9 mouse cellular contexts compared by ENCODE assay signal in the genomic region with DNA sequence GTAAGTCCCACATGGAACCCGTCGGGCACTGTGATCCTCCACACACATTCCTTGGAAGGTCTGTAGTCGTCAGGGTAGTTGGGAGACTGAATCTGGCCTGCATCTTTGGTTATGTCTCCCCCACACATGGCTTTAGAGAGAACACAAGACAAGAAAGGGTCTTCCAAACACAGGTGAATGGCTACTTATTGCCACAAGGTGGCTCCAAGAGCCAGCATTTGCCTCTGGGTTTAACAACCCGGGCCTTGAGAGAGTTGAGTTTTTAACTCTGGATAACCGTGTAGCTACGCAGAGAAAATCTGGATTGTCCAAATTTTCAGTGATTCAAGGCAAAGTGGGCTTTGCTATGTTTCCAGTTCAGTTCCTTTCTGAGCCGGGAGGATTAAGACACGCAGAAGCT. TPM values are rescaled to one million over a fixed set of nuclear protein-coding genes. Genes with fewer than 3 reads are reported as not detected.
DNase-seq lines count a peak whose midpoint lies in the region; ATAC-seq and TF ChIP-seq lines count a peak whose summit lies in the region.
"Had no signal": no experiment of that assay in that cellular context is flagged by ENCODE, and none has a peak within 500 bp of the region (broad histone marks: within the 10 kb centered on the region; RNA-seq: fewer than 3 reads in every experiment).

No protein-coding gene starts in this region.

- H3K9ac ChIP-seq in heart, postnatal 0 days (replicated peaks; ENCODE audit: low read depth, low read length) = no peak overlapping the region
- H3K9ac ChIP-seq in intestine, embryonic 16.5 days (ENCODE audit: low read depth, low read length) = no peak overlapping the region
- H3K9ac ChIP-seq: neural tube, embryonic 12.5 days had no signal

- no peak overlapping the region for H3K4me3 ChIP-seq in heart, postnatal 0 days (ENCODE audit: low read depth, low read length)
- H3K4me3 ChIP-seq in heart, embryonic 10.5 days = no peak overlapping the region
- H3K4me3 ChIP-seq in spleen, adult 2 months (ENCODE audit: extremely low read depth, insufficient read depth, insufficient read length) = no peak overlapping the region
- H3K4me3 ChIP-seq in intestine, embryonic 16.5 days (ENCODE audit: low read length) = no peak overlapping the region
- H3K4me3 ChIP-seq: neural tube, embryonic 12.5 days had no signal

- H3K36me3 ChIP-seq in heart, postnatal 0 days (replicated peaks; ENCODE audit: control insufficient read depth, insufficient read depth, low read length) = no peaks in the 10 kb centered on the region
- H3K36me3 ChIP-seq in heart, embryonic 10.5 days = no peaks in the 10 kb centered on the region
- no peaks in the 10 kb centered on the region for H3K36me3 ChIP-seq in spleen, adult 2 months (ENCODE audit: control insufficient read depth, insufficient read depth, low read length)
- H3K36me3 ChIP-seq in intestine, embryonic 16.5 days (ENCODE audit: control insufficient read depth, insufficient read depth, low read length) = no peaks in the 10 kb centered on the region
- H3K36me3 ChIP-seq: neural tube, embryonic 12.5 days had no signal

- no peaks in the 10 kb centered on the region for H3K4me1 ChIP-seq in heart, postnatal 0 days (ENCODE audit: control insufficient read depth, insufficient read depth)
- peaks cover 5% of the 10 kb centered on the region; the same call in 1 of the 2 replicates for H3K4me1 ChIP-seq in heart, embryonic 10.5 days
- no peaks in the 10 kb centered on the region for H3K4me1 ChIP-seq in spleen, adult 2 months (ENCODE audit: control insufficient read depth, insufficient read depth, insufficient read length)
- no peaks in the 10 kb centered on the region for H3K4me1 ChIP-seq in intestine, embryonic 16.5 days (ENCODE audit: control insufficient read depth, insufficient read depth, low read length)

- no peak for TF ChIP-seq EP300 in heart, postnatal 0 days (IDR thresholded peaks at IDR 0.05; ENCODE audit: low read depth)

- WGBS in heart, postnatal 0 days = 42% methylated on average over 8 of the region's 8 CpGs
- 48% methylated on average over 8 of the region's 8 CpGs for WGBS in heart, embryonic 10.5 days
- 59% methylated on average over 8 of the region's 8 CpGs for WGBS in spleen, adult 2 months
- WGBS in intestine, embryonic 16.5 days = 45% methylated on average over 8 of the region's 8 CpGs

- no peaks in the 10 kb centered on the region for H3K27me3 ChIP-seq in heart, postnatal 0 days (ENCODE audit: control insufficient read depth, insufficient read depth, low read length)
- H3K27me3 ChIP-seq in heart, embryonic 10.5 days (ENCODE audit: insufficient read depth, poor library complexity, severe bottlenecking) = peaks cover 11% of the 10 kb centered on the region; the same call in 1 of the 2 replicates
- no peaks in the 10 kb centered on the region for H3K27me3 ChIP-seq in spleen, adult 2 months (ENCODE audit: control insufficient read depth, insufficient read depth, low read length)
- no peaks in the 10 kb centered on the region for H3K27me3 ChIP-seq in intestine, embryonic 16.5 days (replicated peaks; ENCODE audit: control insufficient read depth, insufficient read depth, low read length)
- H3K27me3 ChIP-seq: neural tube, embryonic 12.5 days had no signal

- no peak for ATAC-seq in heart, postnatal 0 days (ENCODE audit: insufficient read depth, low read depth)
- ATAC-seq in intestine, embryonic 16.5 days = no peak

- H3K9me3 ChIP-seq in heart, postnatal 0 days (replicated peaks; ENCODE audit: control insufficient read depth, low read length) = no peaks in the 10 kb centered on the region
- no peaks in the 10 kb centered on the region for H3K9me3 ChIP-seq in heart, embryonic 10.5 days
- no peaks in the 10 kb centered on the region for H3K9me3 ChIP-seq in intestine, embryonic 16.5 days (ENCODE audit: control insufficient read depth, low read length)
- H3K9me3 ChIP-seq: neural tube, embryonic 12.5 days had no signal

- TF ChIP-seq CTCF in heart, postnatal 0 days (IDR thresholded peaks at IDR 0.05; ENCODE audit: low read depth) = peak; percentile 63
- TF ChIP-seq CTCF in spleen, adult 2 months (IDR thresholded peaks at IDR 0.05; ENCODE audit: extremely low read depth, insufficient read depth, insufficient read length, insufficient replicate concordance) = peak; percentile 9; the same call in 1 of the 2 replicates

- peak; percentile 28 for DNase-seq in heart, postnatal 0 days (ENCODE audit: low spot score)
- no peak for DNase-seq in heart, embryonic 10.5 days (ENCODE audit: low spot score)
- no peak for DNase-seq in spleen, adult 2 months (ENCODE audit: low read depth in 1 of 2, low spot score in 2 of 2)
- DNase-seq in spleen, postnatal 10 days (ENCODE audit: low spot score in 2 of 2) = no peak
- DNase-seq in forelimb bud, embryonic 11.5 days (ENCODE audit: low read depth, low spot score) = peak; percentile 62
- DNase-seq in retina, embryonic 14.5 days (ENCODE audit: low spot score) = peak; percentile 72
- no peak for DNase-seq in thymus, adult 18-20 months

- no peak overlapping the region for H3K4me2 ChIP-seq in heart, postnatal 0 days (ENCODE audit: low read depth, low read length)
- no peak overlapping the region for H3K4me2 ChIP-seq in intestine, embryonic 16.5 days (ENCODE audit: low read depth, low read length)
- H3K4me2 ChIP-seq: neural tube, embryonic 12.5 days had no signal

- TF ChIP-seq POLR2A in spleen, adult 2 months (IDR thresholded peaks at IDR 0.05; ENCODE audit: low read depth, low read length) = no peak

- no peak overlapping the region for H3K27ac ChIP-seq in heart, postnatal 0 days (ENCODE audit: low read depth)
- no peak overlapping the region for H3K27ac ChIP-seq in heart, embryonic 10.5 days
- H3K27ac ChIP-seq in spleen, adult 2 months (ENCODE audit: insufficient read depth, low read length) = no peak overlapping the region
- H3K27ac ChIP-seq in intestine, embryonic 16.5 days (ENCODE audit: low read length) = no peak overlapping the region
- H3K27ac ChIP-seq: neural tube, embryonic 12.5 days had no signal

RNA-seq across cellular contexts. Expression of a gene that starts 28.0 kb away (rescaled TPM):
- total RNA-seq in heart, postnatal 0 days (2014; rRNA removed; ENCODE audit: low replicate concordance) = not detected in 2 replicates
- not detected in 2 replicates for polyA plus RNA-seq in heart, postnatal 0 days (2015; fragmentation: Nextera tagmentation; extraction: Ambion mirVana)
- polyA plus RNA-seq in heart, embryonic 10.5 days (2016; fragmentation: Nextera tagmentation; extraction: Ambion mirVana) = not detected in 2 replicates
- not detected in 2 replicates for polyA plus RNA-seq in spleen, adult 2 months (2012; rRNA removed)
- not detected in 2 replicates for polyA plus RNA-seq in intestine, embryonic 16.5 days (2015; fragmentation: Nextera tagmentation; extraction: Ambion mirVana)
- polyA plus RNA-seq: neural tube, embryonic 12.5 days had no signal

Comparison
In these comparisons a context has a peak if more than half of its experiments do, and no peak if none do; other contexts are left out.
1. DNase-seq: peak in heart, postnatal 0 days (single experiment), forelimb bud, embryonic 11.5 days (single experiment) and retina, embryonic 14.5 days (single experiment); none in heart, embryonic 10.5 days (single experiment), spleen, adult 2 months (0 of 2), spleen, postnatal 10 days (0 of 2) and thymus, adult 18-20 months (0 of 2).